Mouse (Mus musculus) erythroblast, embryonic 14.5 days (primary cell): Measurements from ENCODE around the gene Oxnad1. TPM values are rescaled to one million over a fixed set of nuclear protein-coding genes. Genes with fewer than 3 reads are reported as not detected.
A peak's percentile ranks its signal among the peaks of the same experiment; 100 is the strongest.
"Not testable (repeated sequence)": the region's sequence is repeated elsewhere in the genome, so short reads cannot be mapped to it uniquely, and the experiment has no call there.

ENCODE experiments used
- H3K27me3 ChIP-seq: 2 replicates; pipeline ENCODE4 v1.6.1; 2012; ENCODE audit warnings: inconsistent platforms; ENCODE audit not compliant: control insufficient read depth
- H3K36me3 ChIP-seq: 2 replicates; pipeline ENCODE4 v1.6.1; 2012; ENCODE audit warnings: mild to moderate bottlenecking, inconsistent platforms; ENCODE audit not compliant: control insufficient read depth
- H3K4me1 ChIP-seq: 2 replicates; pipeline ENCODE4 v1.6.1; 2012; ENCODE audit warnings: inconsistent platforms; ENCODE audit not compliant: control insufficient read depth
- H3K4me3 ChIP-seq: replicated peaks from 2 replicates; pipeline ENCODE3; 2012; ENCODE audit warnings: moderate library complexity, mild to moderate bottlenecking, inconsistent platforms
- H3K9me3 ChIP-seq: 2 replicates; pipeline ENCODE4 v1.6.1; 2012; ENCODE audit warnings: low read length, inconsistent platforms, mixed read lengths; ENCODE audit not compliant: control insufficient read depth
- GATA1 ChIP-seq: IDR thresholded peaks from 2 replicates; pipeline ENCODE4 v1.6.1; 2012; ENCODE audit warnings: low read length, inconsistent platforms, mixed read lengths
- TAL1 ChIP-seq: IDR thresholded peaks from 3 replicates; pipeline ENCODE4 v1.6.1; 2012; ENCODE audit warnings: low read length, inconsistent platforms, mixed read lengths
- polyA plus RNA-seq: library from polyadenylated mRNA; stranded (reverse); fragments of >175 nt; gene quantifications from 2 replicates; pipeline ENCODE4 v1.2.3, GENCODE M21; 2012

Gene Oxnad1
- polyA plus RNA-seq, 1 experiment: 0.94 TPM

DNA sequence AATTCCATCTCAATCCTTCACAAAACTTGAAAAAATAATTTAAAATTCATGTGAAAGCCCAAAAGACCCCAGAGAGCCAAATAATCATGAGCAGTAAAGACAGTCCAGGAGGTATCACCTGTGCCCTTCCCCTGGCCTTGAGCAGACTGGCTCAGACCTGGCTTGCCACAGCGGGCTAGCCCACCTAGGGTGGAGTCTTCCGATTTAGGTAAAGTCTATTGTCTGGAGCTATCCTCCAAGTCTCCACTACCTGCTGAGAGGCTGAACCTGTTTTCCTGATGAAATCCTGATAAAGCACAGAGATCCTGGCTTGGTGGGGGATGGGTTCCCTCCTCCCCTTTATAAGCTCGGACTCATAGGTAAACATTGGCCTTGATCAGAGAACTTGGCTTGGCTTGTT lies 39.1 kb downstream of the Oxnad1 start:
- Histone ChIP-seq H3K9me3 (no peaks in the 10 kb centered on the region), H3K4me3 (no peak overlapping the region), H3K36me3 (no peaks in the 10 kb centered on the region), H3K4me1 (peaks cover 8% of the 10 kb centered on the region), H3K27me3 (peaks cover 28% of the 10 kb centered on the region)
- no peak for TF ChIP-seq TAL1
- no peak for TF ChIP-seq GATA1

DNA sequence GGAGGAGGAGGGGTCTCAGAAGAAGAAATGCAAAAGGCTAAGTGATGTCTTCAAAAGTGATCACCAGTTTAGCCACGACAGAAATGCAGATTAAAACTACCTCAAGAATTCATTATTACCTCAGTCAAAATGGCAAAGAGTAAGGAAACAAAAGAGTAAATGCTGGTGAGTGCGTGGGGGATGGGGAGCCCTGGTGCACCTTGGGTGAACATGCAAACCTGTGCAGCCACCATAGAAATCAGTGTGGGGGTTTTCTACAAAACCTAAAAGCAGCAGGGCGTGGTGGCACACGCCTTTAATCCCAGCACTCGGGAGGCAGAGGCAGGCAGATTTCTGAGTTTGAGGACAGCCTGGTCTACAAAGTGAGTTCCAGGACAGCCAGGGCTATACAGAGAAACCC lies 40.1 kb downstream of the Oxnad1 start:
- peaks cover 28% of the 10 kb centered on the region for H3K27me3 ChIP-seq

GRCm38 (mm10) chr14:32128409-32128808 lies 43.2 kb downstream of the Oxnad1 start:
- H3K27me3 ChIP-seq: peaks cover 24% of the 10 kb centered on the region
- H3K4me3 ChIP-seq: no peak overlapping the region
- H3K9me3 ChIP-seq: no peaks in the 10 kb centered on the region
- H3K4me1 ChIP-seq: peaks cover 32% of the 10 kb centered on the region
- no peaks in the 10 kb centered on the region for H3K36me3 ChIP-seq
- TF ChIP-seq TAL1 (no peak), GATA1 (no peak)

More for the DNA sequence above, 40.1 kb downstream of the Oxnad1 start:
- not testable (repeated sequence) for H3K36me3 ChIP-seq, H3K4me3 ChIP-seq, H3K9me3 ChIP-seq, H3K4me1 ChIP-seq

GRCm38 (mm10) chr14:32131836-32132235 lies 46.7 kb downstream of the Oxnad1 start:
- Histone ChIP-seq H3K36me3 (no peaks in the 10 kb centered on the region), H3K4me1 (peaks cover 65% of the 10 kb centered on the region), H3K4me3 (no peak overlapping the region), H3K9me3 (no peaks in the 10 kb centered on the region), H3K27me3 (peaks cover 7% of the 10 kb centered on the region)
- TF ChIP-seq GATA1 (no peak; the same call in 1 of the 2 replicates), TAL1 (peak; percentile 38; the same call in 1 of the 3 replicates)

DNA sequence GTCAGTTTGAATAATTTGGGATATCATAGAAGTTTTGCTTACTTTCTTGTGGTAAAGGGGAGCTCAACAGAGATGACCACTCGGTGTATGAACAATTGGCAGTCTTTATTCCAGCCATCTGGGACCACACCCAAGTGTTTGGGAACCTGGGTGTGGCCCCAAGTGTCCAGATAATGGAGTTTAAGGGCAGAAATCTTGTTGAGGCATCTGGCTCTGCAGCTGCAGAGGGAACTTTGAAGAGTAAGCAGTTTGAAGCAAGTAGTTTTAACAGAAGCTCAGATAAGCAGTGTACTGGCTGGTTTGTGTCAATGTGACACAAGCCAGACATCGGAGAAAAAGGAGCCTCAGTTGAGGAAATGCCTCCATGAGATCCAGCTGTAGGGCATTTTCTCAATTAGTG lies 49.1 kb downstream of the Oxnad1 start:
- Histone ChIP-seq H3K4me3 (no peak overlapping the region), H3K27me3 (no peaks in the 10 kb centered on the region), H3K4me1 (peaks cover 65% of the 10 kb centered on the region), H3K36me3 (no peaks in the 10 kb centered on the region), H3K9me3 (no peaks in the 10 kb centered on the region)
- TF ChIP-seq TAL1 (peak; percentile 35; the same call in 2 of the 3 replicates), GATA1 (no peak)

- not testable (repeated sequence) for H3K4me3 ChIP-seq
Measured at GRCm38 (mm10) chr14:32136467-32136866, 51.3 kb downstream of the Oxnad1 start.

DNA sequence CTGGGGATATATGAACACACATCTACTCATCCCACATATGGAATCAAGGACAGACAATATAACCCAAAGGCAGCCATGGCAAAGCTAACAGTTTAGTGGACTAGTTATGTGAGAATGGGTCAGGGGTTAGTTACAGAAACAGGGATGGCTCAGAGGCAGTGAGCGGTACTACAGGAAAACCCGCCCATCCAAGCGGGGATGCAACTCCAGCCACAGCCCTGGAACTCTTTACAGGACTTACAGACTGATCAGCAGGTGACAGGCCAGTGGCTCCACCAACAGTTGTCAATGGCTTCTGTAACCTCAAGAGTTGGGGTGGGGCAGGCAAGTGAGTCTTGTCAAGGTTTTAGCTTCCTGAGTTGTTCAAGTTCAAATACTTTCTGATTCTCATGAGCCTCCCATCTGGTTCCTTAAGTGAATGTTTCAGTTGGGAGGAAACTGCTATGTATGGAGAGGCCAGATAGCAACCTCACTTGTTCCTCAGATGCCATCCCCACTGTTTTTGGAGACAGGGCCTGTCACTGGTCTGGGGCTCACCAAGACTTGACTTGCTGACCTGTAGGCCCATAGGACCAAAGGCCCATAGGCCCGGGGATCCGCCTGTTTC lies 55.3 kb downstream of the Oxnad1 start:
- Histone ChIP-seq H3K36me3 (peaks cover 38% of the 10 kb centered on the region), H3K27me3 (no peaks in the 10 kb centered on the region), H3K9me3 (no peaks in the 10 kb centered on the region), H3K4me1 (peaks cover 59% of the 10 kb centered on the region), H3K4me3 (no peak overlapping the region)
- TF ChIP-seq GATA1 (no peak), TAL1 (no peak)

More at GRCm38 (mm10) chr14:32136467-32136866, 51.3 kb downstream of the Oxnad1 start:
- H3K27me3 ChIP-seq, H3K9me3 ChIP-seq: not testable (repeated sequence)
- peaks cover 14% of the 10 kb centered on the region for H3K36me3 ChIP-seq
- H3K4me1 ChIP-seq: peaks cover 67% of the 10 kb centered on the region

DNA sequence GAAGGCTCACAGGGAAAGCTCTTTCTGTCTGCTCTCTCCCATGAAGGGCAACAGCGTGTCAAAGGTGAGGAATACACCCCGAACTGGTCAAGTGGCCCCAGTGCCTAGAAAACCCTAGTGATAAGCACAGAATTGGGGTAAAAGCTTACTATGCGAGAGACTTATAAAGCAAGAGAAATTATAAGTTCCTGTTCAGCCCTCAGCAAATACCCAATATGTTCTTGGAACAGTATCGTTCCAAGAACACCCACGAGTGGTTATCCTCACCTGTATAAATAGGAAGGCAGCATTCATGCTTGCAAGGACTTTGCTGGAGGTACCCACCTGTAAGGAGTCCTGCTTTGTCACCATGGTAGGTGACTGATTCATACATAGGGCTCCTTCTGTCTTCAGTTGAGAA lies 56.5 kb downstream of the Oxnad1 start, which contains the start of gene Msmb:
TSS of gene Msmb (plus strand) at position 301 of the 400 bp plus-strand sequence.
- TF ChIP-seq GATA1: no peak
- no peak for TF ChIP-seq TAL1
- Histone ChIP-seq H3K4me3 (no peak within 1 kb of the TSS), H3K9me3 (no peaks in the 10 kb centered on the region), H3K27me3 (no peaks in the 10 kb centered on the region), H3K4me1 (peaks cover 60% of the 10 kb centered on the region), H3K36me3 (peaks cover 38% of the 10 kb centered on the region)

DNA sequence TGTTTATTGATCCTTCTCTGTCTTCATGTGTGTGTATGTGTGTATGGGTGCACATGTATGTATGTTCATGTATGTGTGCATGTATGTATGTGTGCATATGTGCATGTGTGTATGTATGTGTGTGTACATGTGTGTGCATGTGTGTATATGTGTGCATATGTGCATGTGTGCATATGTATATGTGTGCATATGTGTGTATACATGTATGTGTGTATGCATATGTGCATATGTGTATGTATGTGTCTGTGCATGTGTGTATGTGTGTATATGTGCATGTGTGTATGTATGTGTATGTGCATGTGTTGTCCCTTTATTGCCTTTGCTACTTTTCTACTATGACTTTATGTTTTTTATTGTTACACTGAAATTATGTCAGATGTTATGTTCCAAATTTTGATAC lies 59.6 kb downstream of the Oxnad1 start:
- H3K27me3 ChIP-seq: no peaks in the 10 kb centered on the region
- TF ChIP-seq TAL1: no peak
- TF ChIP-seq GATA1: no peak
- peaks cover 12% of the 10 kb centered on the region for H3K9me3 ChIP-seq
- peak overlapping the region; percentile 17 for H3K4me3 ChIP-seq
- H3K36me3 ChIP-seq: peaks cover 44% of the 10 kb centered on the region
- H3K4me1 ChIP-seq: peaks cover 65% of the 10 kb centered on the region

GRCm38 (mm10) chr14:32145401-32145800 lies 60.2 kb downstream of the Oxnad1 start:
- peaks cover 66% of the 10 kb centered on the region for H3K4me1 ChIP-seq
- peaks cover 40% of the 10 kb centered on the region for H3K36me3 ChIP-seq
- TF ChIP-seq GATA1 (no peak), TAL1 (no peak)
- H3K9me3 ChIP-seq: peaks cover 12% of the 10 kb centered on the region
- H3K27me3 ChIP-seq: no peaks in the 10 kb centered on the region
- H3K4me3 ChIP-seq: peak overlapping the region; percentile 72
